Mouse (Mus musculus) liver (tissue): Measurements from ENCODE around the gene Tctn3.

Source experiments
- DNase-seq: peaks from one replicate; pipeline ENCODE4 v3.0.0-alpha.2; 2020; ENCODE audit warnings: mixed read lengths

Gene Tctn3

GRCm38 (mm10) chr19:40611830-40612506, at the start of gene Tctn3, which contains the start of gene Entpd1:
Gene Tctn3, minus strand, starts transcription at chr19:40612233.
Gene Entpd1, plus strand, starts transcription at chr19:40612366.
- DNase-seq = peak; percentile 93

GRCm38 (mm10) chr19:40661108-40661507, 49.1 kb upstream of the Tctn3 start:
- no peak for DNase-seq

DNA sequence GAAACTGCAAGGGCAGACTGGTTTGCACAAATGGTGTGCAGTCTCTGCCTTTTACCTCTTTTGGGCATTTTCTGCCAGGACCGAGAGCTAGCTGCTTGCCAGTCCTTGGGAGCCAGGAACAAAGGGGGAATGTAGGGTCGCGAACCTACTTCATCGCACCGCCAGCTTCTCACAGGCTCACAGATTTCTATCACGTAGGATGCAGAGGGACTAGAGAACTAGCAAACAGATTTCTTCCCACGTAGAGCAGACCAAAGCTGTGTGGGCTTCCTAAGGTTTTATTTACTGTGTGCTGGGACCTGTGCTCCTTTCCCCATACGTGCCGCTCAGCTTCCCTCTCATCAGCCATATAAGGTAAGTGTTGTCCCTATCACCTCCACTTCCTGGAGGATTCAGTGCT, 48.5 kb upstream of the Tctn3 start:
- no peak for DNase-seq

DNA sequence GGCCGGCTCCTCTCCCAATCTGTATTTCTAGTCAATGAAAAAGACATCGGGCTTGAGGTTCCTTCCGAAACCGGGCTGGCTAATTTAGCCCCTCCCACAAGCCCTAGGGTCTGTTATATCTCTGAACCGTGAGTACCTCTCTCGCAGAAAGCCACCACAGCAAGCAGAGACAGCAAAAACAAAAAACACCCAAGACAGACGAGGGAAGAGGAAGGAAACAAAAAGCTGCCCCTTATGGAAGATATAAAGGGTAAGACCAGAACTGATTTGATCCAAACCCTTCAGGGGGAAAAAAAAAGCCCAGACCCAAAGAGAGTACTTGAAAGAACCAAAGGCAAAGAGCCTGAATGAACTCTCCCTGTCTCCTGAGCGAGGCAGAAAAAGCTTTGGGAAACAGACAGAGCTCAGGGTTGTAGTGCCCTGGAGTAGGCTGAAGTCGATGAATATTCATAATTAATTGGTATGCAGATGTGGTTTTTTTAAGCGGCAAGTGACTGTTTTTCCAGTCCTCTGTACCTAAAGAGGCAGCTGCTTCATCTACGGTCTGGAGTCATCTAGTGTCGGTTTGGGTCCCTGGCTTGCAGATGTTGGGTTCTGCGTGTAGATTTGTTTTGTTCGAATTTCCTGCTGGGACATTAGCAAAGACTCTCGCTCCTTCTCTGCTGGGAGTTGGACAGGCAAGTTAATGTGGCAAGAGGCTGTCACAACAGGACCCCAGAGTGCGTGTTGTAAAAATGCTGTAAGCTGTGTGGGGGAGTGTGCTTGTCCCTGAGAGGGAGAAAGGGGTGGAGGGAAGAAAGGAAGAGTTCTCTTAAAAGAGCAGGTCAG, 47.8 kb upstream of the Tctn3 start:
- DNase-seq = no peak

DNA sequence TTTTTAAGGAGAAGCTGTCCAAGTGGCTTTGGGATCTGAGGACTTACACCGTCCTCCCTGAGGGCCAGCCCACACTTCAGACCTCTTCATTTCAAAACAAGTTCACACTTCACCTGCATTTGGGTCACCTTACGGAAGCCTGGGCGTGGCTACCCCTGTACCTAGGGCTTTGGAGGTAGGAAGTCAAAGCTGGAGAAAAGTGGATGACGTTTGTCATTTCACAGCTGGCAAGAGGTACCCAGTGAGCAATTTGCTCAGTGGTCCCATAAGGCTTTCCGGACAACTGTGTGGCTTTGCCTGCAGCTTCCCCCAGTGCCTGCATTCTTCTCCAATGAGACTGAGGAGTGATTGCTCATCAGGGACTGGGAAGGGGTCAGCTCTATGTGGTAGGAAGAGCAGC, 46.9 kb upstream of the Tctn3 start:
- no peak for DNase-seq

DNA sequence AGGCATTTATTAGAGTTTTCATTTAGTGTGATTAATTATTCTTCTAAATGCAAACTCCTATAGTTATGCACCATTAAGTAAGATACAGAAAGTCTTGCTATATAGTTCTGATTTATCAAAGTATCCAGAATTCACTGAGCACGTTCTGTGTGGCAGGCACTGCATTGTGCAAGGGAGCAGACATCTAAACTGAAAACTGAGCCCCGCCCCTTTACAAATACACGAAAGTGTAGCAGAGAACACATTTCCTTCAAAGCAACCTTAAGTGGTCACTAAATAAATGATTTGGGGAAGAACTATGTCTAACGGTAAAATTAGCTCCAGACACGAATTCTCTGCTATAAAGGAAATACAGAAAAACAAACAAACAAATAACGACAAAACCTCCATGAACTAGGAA, 46.2 kb upstream of the Tctn3 start:
- no peak for DNase-seq

DNA sequence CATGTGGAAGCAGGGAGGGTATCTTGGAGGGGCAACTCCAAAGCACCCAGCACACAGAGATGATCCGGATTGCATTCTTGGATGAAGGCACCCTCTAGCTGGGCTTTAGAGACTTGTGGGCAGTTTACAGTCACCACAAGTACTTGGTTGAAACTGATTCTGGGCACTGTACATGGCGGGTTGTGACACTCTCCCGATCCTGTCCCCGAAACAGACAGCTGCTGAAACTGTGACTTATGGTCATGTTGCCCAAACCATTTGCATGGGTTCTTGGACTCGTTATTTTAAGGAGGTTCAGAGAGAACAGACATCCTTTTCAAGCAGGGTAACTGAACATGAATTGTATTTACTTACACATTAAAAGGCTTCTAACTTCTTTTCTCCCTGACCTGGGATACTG, 44.2 kb upstream of the Tctn3 start:
- no peak for DNase-seq

DNA sequence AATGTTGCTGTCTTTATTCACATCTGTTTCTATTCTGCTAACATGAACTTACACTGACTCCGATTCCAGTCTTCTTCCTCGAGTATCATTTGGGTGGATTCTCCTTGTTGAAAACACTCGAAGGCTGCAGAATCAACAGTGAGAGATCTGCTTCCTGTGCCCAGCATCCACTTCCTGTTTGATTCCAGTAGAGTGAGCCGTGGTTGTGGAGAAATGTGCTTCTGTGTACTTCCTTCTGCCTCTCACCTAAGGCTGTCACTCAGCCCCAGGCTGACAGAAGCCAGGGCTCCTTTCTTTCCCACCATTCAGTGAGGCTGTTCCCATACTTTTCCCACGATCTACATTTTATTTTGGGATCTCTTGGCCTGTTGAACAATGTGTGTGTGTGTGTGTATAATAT, 38.1 kb upstream of the Tctn3 start:
- DNase-seq = no peak

DNA sequence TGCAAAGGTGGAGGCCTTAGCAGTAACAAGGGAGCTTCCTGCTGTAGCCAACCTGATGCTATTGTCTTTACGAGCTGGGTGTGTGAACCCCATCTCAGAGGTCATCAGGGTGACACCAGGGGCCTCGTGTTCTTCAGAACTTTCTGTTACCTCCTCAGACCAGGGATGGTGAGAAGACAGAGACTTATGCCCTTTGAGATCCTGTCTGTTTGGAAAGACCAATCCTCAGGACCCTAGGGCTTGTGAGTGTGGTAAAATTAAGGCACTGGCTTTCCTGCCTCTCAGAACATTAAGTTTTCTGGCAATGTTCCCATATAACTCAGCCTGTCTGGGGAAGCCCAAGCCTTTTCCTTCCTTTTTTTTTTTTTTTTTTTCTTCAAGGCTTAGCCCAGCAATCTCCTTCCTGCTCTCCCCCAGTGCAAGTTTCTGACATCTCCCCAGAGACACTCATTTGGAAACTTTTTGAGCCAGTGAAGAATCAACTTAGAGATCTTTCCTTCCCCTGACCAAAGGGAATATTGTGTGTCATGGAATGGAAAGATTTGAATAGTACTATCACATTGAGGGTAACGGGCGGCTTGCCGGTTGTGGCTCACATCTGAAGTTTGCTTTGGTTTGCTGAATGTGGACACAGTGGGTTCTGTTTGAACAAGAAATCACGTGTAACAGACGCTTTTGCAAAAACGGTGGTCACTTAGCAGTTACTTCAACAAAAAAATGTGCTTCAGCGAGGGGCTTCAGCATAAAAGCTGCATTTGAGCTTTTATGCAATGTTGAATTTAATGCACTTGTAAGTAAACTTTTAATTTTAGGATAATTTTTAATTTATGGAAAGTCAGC, 35.5 kb upstream of the Tctn3 start:
- no peak for DNase-seq

DNA sequence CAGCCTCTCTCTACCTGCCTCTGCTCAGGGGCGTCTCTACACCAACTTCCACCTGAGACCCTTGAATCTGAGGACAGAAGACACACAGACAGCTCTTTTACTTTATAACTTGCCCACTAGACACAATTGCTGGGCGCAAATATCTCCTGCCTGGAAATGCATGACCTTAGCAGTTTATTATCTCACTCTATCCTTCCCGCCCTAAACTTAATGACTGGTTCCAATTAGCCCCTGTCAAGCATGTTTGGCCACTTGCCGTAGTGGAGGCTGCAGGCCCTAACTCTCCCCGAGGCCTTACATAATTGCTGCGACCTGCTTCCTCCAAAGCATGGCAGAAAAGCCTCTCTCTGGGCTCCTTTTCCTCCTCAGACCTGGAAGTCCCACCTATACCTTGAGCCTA, 34.3 kb upstream of the Tctn3 start:
- no peak for DNase-seq

- DNase-seq = no peak
These were observed 31.8 kb upstream of the Tctn3 start for GRCm38 (mm10) chr19:40643846-40644245.

DNA sequence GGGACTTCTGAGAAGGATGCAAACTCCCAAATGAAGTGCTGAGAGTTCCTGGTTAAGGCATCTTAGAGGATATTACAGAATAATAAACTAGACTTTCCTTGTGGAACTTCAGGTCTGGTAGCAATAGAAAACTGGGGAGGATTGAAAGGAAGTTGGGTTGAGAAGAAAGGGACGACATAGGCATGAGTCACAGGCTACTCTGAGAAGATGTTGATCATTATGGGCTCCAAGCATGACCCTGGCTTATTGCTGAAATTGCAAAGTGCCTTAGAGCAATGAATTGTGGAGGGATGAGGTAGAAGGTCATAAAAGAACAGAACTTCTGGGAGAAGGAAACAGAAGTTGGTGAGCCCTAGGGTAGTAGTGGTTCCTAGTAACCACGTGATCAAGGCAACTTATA, 28.8 kb upstream of the Tctn3 start:
- no peak for DNase-seq

DNA sequence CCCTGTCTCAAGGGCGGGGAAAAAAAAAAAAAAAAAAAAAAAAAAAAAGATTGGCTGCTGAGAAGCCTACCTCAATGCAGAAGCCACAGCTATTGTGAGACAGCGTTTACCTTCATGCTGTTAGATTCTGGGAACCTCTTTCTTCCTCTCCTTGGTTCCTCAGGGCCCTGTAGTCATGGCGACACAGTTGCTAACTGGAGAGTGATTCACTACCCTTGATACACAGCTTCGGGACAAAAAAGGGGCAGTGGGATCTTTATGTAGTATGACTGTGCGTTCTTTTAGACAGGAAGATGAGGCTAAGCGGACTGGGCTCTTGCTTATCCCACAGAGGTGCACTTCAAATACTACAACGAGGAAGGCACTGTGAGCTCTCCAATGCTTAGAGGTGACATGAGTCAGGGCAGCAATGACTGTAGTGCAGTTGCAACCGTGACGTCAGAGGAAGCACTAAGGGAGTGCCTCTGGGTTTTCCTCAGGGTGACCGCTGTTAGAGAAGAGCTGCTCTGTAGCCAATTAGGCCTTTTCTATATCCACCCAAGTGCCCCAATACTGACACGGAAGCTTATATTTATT, 27.8 kb upstream of the Tctn3 start:
- no peak for DNase-seq

- DNase-seq = no peak
These were observed 26.5 kb upstream of the Tctn3 start for GRCm38 (mm10) chr19:40638582-40638981.

DNA sequence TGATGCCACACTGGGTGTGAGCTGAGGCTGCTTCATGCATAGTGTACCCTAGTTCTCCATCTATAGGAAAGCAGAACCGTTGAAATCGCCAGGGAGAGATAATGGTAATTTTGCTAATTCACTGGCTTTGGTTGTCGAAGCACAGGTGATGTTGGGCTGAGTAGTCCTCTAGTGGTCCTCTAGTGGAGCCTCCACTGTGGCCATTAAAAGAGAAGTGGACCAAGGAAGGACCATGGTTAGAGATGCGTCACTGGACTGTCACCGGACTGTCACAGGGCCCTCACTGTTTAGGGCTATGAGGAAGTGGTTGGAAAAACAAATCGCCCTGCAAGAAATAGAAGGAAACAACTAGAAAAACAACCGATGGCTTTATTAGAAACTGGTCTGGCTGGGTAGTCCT, 25.6 kb upstream of the Tctn3 start:
- DNase-seq = no peak

DNA sequence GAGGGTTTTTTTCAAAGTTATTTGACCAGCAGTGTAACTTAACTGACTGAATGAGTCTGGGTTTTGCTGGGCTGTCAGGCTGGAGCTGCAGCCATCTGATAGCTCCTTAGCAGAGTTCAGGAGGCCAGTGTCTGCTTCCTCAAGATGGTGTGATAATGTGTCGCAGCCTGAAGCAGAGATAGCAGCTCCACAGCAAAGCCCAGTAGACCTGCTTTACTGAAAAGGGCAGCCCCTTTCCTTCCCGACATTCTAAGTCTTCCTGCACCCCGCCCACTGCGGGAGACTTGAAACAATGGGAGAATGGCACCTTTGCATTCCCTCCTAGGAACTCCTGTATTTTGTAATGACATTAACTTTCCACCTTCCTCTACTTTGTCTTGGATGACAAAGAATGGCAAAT, 25.1 kb upstream of the Tctn3 start:
- DNase-seq = peak; percentile 30

DNA sequence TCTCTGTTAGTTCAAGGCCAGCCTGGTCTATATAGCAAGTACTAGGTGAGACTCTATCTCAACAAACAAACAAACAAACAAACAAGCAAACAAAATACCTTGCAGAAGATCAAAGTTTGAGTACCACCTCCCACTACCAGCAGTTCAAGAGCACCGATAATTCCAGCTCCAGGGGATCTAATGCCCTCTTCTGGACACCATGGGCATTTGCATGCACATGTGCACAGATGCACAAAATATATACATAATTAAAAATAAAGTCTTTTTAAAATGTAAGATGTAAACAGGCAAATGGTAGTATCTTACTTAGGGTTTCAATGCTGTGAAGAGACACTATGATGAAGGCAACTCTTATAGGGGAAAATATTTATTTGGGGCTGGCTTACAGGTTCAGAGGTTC, 21.1 kb upstream of the Tctn3 start:
- no peak for DNase-seq

DNA sequence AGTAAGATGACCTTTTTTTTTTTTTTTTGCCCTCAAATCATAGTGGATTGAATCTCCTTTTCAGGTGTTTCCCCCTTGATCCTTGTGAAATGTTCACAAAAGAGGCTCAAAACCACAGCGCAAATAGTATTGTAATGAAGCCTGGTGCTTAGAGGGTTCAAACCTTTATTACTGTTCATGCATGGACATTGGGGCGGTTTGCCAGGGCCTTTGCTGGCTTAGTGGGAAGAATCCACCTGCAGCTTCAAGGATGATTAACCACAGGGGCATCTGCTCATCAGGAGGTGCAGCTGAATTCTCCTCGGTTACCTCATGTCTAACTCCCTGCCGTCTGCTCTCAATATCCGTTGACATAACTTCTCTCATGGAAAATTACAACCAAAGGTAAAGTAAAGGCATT, 20.6 kb upstream of the Tctn3 start:
- DNase-seq = no peak

DNA sequence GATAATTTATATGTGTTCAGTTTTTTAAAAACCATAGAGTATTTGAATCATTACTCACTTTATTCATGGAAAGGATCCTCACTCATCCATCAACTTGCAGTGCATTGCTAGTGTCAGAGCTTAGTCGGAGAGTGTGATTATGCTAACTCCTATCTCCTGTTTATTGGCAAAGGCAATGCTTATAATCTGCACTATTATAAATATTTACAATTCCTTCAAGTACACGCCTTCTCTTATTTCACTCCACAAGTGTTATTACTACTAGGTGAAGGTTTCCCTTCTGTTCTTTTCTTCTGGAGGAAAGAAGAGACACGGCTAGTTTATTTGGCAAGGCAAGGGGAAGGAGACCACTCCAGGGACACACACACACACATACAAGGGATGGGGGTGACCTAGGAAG, 20.2 kb upstream of the Tctn3 start:
- DNase-seq = no peak

- DNase-seq = no peak
These were observed 18.6 kb upstream of the Tctn3 start for GRCm38 (mm10) chr19:40630606-40631005.

- no peak for DNase-seq
These were observed 18.1 kb upstream of the Tctn3 start for GRCm38 (mm10) chr19:40630096-40630495.

DNA sequence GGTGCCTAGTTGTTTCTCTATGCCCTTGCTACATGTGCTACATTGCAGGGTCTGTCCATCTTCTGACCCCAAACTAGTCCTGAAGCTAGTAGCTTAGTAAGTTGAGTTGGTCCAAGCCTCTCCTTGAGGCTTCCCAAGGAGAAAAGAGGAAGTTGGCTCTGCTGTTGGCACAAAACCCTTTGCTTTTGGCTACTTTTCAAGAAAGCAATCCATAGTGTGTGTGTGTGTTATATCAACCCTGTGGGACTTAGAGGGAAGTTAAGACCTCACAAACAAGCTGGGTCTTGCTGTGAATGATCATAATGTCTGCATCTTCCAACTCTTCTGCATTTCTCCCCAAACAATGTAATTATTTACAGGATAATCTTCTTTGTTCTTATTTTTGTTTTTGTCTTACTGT, 16.9 kb upstream of the Tctn3 start:
- no peak for DNase-seq

- DNase-seq = no peak
These were observed 13.9 kb upstream of the Tctn3 start for GRCm38 (mm10) chr19:40625935-40626334.
